In the genomic region with DNA sequence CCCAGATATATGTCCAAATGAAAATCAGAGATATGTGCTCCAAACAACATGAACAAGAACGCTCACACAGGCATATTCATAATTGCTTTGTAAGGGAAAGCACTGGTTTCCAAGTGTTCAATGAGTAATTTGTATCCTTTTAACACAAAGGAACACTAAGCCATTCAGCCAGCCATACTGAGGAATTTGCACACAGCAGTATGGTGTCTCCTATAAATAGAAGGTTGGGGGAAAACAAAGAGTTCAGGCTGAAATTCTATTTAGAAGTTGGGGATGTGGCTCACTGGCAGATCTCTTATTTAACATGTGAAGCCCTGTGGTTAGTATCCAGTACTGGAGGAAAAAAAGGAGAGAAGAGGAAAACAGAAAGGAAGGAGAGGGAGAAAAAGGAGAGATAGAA, we compare ENCODE assay signal across 16 mouse cellular contexts.
"Had no signal": no experiment of that assay in that cellular context is flagged by ENCODE, and none has a peak within 500 bp of the region (broad histone marks: within the 10 kb centered on the region; RNA-seq: fewer than 3 reads in every experiment).

No protein-coding gene starts in this region.

- ATAC-seq: liver, postnatal 0 days; lung, postnatal 0 days had no signal

- H3K4me1 ChIP-seq: lung, embryonic 15.5 days; midbrain, embryonic 12.5 days; neural tube, embryonic 12.5 days had no signal

- H3K27ac ChIP-seq: lung, embryonic 15.5 days; midbrain, embryonic 10.5 days; midbrain, embryonic 12.5 days; neural tube, embryonic 12.5 days; stomach, embryonic 15.5 days; stomach, postnatal 0 days had no signal

- H3K4me3 ChIP-seq: lung, embryonic 15.5 days; midbrain, embryonic 10.5 days; midbrain, embryonic 12.5 days; neural tube, embryonic 12.5 days; stomach, embryonic 15.5 days had no signal

- DNase-seq: liver, postnatal 0 days; lung, adult 2 months; lung, postnatal 14 days; lung, postnatal 36 days; midbrain, embryonic 14.5 days; right cerebral cortex, postnatal 14 days; thymus, adult 18-20 months; thymus, postnatal 14 days; thymus, postnatal 36 days had no signal
